Mouse (Mus musculus) thymus, postnatal 10 days (tissue): ENCODE measurements around the gene Espn.

Experiments used
- DNase-seq, 2 experiments: peaks; one replicate each; pipeline ENCODE4 v3.0.0; 2021; ENCODE audit warnings: low spot score in 2 of 2

Espn gene

GRCm38 (mm10) chr4:152070494-152071396, 81.4 kb downstream of the Espn start:
- no peak for DNase-seq
